Mouse (Mus musculus) spleen, postnatal 14 days (tissue): ENCODE results near the gene Frmd6.

Experiments used
- DNase-seq, 2 experiments: peaks; one replicate each; pipeline ENCODE4 v3.0.0; 2021 to 2022; ENCODE audit warnings: low spot score in 2 of 2

The Frmd6 gene

DNA sequence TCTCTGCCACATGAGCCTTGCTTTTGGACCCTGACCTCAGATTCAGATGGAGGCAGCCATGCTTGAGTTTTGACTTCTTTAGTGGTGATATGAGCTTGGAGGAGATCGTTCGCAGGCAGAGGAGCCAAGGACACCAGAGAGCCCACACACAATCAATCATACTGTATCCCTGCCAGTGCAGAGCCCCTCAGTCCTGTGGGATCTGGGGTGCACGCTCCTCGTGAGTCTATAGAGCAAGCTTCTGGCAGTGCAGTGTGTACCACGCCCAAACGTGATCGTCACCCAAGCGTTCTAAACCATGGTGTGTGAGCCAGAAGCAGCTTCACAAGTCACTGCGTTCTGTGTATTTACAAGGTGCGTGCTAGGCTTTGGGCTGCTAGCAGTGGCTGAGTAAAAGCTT, 70.8 kb downstream of the Frmd6 start:
- no peak for DNase-seq

DNA sequence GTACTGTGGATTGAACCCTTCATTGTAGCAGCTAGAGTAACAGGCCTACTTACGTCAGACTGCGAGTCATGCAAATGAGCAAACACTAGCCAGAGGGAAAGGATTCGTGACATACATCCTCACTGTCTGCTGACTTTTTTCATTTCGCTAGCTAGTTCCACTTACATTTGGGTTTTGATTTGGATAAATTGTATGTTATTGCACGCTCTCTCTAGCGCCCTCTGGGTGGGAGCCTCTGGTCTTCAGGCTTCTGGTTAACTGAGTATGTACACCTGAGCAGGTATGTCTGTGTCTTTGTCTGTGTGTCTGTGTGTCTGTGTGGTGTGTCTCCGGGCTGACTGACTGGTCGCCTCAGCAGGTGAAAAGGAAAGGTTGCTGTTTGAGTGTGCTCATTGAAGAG, 72.1 kb downstream of the Frmd6 start:
- no peak for DNase-seq

GRCm38 (mm10) chr12:70898450-70898849, 73.1 kb downstream of the Frmd6 start:
- no peak for DNase-seq

DNA sequence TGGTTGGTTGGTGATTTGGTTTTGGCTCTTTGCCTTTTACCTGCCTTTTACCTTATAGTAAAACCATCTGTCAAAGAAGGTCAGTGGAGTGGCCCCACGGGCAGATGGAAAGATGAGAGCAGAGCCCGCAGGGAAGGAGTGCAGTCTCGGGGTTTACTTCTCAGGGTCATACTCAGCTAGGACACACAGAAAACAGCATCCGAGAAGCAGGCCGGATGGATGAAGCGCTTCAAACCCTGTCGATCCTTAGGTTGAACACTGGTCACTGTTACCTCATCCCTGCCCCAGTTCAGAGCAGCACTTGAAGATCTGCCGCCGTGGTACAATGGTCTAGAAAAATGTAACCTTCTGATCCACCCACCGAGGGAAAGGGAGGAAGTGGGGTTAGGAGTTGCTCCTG, 79.2 kb downstream of the Frmd6 start:
- DNase-seq = no peak

DNA sequence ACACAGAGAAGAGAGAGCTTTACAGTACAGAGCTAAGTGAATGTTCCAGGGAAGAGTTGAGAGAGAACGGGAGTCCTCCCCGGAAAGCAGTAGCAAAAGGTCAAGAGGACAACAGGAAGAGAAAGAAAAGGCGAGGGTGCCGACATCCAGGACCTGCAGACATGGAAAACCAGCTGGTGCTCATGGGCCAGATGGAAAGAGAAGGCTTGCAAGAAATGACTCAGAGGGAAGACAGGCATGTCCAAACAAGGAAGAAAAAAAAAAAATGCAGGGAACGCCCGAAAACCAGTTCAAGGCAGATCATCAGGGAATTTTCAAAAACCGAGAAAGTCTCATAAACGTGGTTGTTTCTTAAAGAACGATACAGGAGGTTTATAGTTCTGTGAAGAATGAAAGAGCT, 81.6 kb downstream of the Frmd6 start:
- no peak for DNase-seq

DNA sequence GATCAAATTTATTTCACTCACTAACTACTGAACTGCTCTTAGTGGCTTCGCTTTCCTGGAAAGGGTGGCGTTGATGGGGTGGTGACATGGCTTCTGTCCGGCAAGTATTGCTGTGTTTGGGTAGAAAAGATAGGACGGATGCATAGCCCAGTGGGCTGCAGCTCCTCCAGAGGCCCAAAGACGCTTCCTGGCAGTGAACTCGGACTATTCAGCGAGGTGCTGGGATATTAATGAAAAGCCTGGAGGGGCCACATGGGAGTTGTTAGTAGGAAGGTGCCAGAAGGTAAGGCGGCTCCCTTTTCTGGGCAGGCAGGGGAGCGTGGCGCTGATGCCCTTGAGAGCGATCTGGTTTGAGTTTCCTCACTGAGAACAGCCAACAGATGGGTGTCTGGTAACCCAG, 82.3 kb downstream of the Frmd6 start:
- DNase-seq = no peak

DNA sequence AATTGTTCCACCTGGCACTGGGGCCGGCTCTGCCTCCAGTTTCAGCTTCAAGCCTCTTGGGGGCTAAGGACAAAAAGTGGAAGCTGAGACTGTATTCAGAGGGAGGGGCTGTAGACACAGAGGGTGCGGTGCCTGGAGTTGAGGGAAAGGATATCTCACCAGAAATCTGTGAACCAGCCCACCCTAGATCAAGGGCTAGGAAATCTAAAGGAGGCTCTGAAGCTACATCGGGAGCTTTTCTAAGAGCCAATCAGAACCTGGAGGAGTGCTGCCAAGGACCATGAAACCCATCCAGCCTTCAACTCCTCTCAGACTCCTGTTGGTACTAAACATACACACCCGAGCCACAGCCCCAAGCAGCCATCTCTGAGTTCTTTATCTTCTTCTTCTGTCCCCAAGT, 82.8 kb downstream of the Frmd6 start:
- DNase-seq = no peak

GRCm38 (mm10) chr12:70910241-70910720, 85.0 kb downstream of the Frmd6 start:
- peak; percentile 34 to 67 for DNase-seq

- DNase-seq = peak; percentile 46 to 65
These were observed 85.7 kb downstream of the Frmd6 start for GRCm38 (mm10) chr12:70911029-70911428.

DNA sequence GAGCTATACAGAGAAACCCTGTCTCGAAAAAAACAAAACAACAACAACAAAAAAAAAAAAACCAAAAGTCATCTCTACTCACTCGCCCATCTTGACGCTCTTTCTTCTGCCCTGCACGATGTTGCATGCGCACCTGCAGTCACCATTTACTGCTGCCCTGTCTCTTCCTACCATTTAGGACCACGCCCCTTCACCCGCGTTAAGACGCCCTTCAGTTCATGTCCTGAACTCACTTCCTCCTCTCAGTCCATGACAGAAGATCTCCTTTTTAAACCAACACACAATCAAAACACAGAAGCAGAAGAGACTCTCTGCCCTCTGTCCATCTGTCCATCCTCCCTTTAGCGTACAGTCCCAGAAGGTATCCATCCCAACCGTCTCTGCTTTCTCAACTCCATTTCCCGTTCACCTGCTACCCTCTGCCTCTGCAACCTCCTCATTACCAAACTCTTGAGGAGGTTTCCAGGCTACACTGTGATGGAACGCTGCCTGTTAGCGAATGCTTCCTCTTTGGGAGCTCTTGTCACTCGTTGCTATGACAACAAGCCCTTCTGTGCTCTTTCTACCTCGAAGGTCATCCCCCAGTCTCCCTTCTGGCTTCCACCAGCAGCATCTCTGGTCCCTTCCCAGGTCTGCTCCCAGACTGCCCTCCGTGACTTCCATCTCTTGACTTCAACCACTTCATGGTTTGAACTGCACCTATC, 86.5 kb downstream of the Frmd6 start:
- no peak for DNase-seq

- peak; percentile 66 to 77 for DNase-seq
These were observed 88.1 kb downstream of the Frmd6 start for GRCm38 (mm10) chr12:70913429-70913828.

GRCm38 (mm10) chr12:70914387-70914786, 89.1 kb downstream of the Frmd6 start:
- no peak for DNase-seq

DNA sequence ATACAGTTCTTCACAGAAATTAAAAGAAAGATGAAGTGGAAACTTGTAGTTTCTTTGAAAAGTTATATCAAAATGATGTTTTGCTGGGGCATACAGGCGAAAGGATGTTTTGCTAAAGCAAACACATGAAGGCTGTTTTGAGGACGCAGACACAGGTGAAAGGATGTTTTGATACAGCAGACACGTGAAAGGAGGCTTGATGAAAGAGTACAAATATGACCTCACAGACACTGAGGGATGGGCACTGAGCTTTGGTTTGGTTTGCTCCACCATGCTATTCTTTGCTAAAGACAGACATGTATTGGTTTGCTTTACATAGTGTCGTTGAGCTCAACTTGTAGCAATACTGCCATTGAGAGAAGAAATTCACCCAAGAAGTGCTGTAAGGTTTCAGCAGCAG, 104.5 kb downstream of the Frmd6 start:
- DNase-seq = no peak

GRCm38 (mm10) chr12:70937150-70937549, 111.8 kb downstream of the Frmd6 start:
- no peak for DNase-seq

DNA sequence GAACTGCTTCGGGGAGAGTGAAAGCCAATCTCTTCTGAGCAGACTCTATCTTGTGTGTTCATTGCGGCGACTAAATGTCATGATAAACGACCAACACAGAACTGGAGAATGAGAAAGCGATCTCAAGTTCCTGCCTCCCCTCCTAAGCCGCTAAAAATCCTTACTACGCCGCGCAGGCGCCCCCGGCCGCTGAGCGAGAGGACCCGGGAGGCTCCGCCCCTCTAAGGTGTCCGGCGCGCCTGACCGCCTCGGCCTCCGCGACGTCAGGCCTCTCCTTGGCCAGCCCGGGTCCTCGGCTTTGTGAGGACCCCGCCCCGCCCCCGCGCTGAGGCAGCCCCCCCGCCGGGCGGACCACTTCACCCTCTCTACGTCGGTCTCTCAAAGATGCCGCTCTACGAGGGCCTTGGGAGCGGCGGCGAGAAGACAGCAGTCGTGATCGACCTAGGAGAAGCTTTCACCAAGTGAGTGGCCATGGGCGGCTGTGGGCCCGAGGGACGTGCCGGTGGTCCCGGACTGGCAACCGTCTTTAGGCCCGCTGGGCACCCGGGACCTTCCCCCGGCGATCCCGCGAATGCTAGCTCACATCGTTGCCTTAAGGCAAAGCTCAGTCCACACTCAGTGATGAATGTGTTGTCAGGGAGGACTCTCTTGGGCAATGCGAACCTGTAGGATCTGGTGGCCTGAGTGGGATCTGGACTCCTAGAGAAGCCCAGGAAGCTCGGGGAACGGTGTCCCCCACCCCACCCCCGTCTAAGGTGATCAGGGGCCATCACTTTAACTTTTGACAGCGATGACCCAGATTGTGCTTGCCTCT, 112.5 kb downstream of the Frmd6 start, which contains the start of gene Actr10:
Gene Actr10 (plus strand): TSS at position 287 of the 814 bp plus-strand sequence.
- peak; percentile 90 to 93 for DNase-seq

DNA sequence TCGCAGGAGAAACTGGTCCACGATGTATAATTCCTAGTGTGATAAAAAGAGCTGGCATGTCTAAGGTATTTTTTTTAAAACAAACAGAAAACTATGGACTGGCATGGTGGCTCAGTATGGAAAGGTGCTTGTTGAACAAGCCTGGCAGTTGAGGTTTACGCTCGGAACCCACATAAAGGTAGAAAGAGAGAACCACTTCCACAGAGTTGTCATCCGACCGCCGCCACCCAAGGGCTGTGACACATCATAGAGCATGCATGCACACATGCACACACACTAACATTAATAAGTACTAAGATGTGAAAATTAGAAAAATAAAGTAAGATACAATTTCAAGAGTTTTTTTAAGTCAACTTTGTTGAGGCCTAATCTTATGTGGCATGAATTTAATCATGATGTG, 115.5 kb downstream of the Frmd6 start:
- DNase-seq = no peak

GRCm38 (mm10) chr12:70944181-70944580, 118.9 kb downstream of the Frmd6 start:
- DNase-seq = no peak

DNA sequence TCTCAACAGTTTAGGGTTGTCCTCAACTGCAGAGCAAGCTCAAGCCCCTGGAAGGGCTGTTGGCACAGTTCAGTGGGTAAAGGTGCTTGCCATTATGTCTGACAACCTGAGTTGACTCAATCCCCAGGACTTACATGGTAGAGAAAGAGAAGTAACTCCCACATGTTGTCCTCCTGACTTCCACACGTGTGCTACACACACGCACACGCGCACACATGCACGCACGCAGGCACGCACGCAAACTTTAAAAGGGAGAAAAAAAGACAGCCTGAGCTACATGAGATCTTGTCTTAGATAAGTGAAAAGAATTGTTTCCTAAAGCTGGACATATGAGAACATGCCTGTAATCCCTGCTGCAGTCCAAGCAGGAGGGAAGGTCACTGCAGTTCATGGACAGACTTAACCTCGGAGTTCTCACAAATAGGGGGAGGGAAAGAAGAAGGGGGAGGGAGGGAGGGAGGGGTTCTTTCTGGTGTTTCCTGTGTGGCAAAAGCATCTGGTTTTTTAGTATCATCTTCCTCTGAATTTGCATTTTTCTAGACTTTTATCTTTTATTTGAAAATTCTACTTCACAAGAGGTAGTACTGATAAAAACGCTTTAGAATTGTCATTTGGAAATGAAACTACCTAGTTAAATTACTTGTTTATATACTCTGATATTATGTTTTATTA, 121.4 kb downstream of the Frmd6 start:
- no peak for DNase-seq
